Mouse (Mus musculus): ENCODE data around the gene Lin28b.

DNA sequence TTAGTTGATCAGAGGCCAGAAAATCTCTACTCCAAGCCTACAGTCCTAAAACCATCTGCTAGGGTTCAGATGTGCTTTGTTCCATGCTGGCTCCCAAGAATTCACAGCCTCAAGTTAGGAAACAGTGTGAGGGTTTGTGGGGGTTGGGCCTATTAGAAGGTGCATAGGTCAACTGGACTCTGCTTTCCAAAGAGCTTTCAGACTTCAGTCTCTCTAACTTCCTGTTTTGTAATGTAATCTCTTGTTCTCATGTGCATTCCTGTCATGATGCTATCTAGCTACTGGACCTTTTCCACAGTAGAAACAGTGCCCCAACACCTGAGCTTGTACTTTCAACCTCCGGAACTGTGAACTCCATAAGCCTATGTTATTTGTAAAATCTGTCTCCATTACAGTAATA is 63.8 kb downstream of the Lin28b start:
- TF ChIP-seq CTCF (IDR thresholded peaks at IDR 0.05; ENCODE audit: extremely low read depth, insufficient read depth, insufficient read length, insufficient replicate concordance) (no peak), POLR2A (IDR thresholded peaks at IDR 0.05; ENCODE audit: low read depth, low read length) (no peak)
